Mouse (Mus musculus) CD4-positive, CD25-positive, alpha-beta regulatory T cell, adult 2 months (primary cell): Measurements from ENCODE around the gene Olfr1145.

Source experiments
- DNase-seq: peaks from one replicate; pipeline ENCODE4 v3.0.0-alpha.2; 2012; ENCODE audit warnings: low read depth, low spot score

Olfr1145 gene

DNA sequence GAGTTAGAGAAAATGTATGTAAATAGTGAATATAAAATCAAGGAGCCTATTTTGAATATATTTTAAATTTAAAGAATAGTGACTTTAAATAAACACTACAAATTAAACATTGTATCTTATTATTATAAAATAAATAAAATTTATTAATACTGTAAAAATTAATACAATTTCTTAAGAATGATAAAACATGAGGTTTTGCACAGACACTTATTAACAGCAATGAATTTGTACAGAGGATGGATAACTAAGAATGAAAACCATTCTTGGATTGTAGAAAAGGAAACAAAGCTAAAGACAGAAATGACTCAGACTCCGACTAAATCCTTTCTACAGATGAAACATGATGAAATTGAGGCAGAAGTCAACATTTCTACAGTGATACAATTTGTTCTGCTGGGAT, at the start of gene Olfr1145:
TSS of gene Olfr1145 (plus strand) at position 301 of the 400 bp plus-strand sequence.
- DNase-seq: no peak

DNA sequence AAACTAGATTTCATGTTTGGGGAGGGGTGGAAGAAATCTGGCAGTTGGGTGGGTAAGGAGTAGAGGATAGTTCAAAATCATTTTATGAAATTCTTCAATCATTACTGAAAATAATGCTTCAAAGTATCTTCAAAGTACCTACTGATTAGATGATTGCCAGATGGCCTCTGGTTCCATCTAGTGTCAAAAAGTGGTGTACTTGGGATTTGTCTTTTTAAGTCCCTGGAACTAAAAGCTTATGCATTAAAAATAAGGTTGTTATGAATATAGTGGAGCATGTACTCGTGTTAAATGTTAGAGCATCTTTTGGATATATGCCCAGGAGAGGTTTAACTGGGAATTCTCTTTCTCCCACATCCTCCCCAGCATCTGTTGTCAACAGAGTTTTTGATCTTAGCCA, 33.5 kb upstream of the Olfr1145 start:
- DNase-seq: no peak

DNA sequence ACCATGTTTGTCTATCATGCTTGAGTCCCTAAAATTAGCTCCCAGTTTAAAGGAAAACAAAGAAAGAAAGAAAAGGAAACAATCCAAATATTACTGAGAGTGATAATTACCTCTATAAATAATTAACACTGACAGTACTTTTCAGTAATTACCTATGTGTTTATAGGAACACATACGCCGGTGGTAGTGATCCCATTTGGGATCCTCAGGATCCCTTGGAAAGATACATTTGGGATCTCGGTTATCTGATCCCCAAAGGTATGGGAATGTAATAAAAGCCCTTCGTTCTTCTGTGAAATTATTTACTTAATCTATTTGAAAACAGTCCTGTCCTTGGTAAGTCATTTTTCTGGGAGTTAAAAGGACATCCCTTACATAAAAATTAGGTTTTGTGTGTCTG, 30.4 kb upstream of the Olfr1145 start, which contains the start of gene Olfr152:
TSS of gene Olfr152 (plus strand) at position 301 of the 400 bp plus-strand sequence.
- DNase-seq: no peak

DNA sequence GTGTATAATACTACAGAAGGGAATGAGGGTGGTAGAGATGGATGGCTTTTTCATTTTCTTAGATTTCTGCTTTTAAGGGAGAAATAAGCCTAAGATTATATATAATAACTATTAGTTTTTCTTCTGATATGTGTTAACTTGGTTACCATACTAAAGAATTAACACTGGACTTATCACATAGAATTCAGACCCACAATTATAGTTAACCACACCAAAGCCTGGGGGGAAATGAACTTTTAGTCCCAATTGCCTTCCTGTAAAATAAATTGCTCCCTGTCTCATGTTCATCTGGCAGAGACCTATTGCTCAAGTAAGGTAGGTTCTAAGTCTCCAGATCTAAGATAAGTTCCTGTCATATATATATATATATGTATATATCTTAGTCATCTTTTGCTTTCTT, 9.3 kb upstream of the Olfr1145 start, which contains the start of gene Olfr1143:
TSS of gene Olfr1143 (plus strand) at position 301 of the 400 bp plus-strand sequence.
- no peak for DNase-seq

DNA sequence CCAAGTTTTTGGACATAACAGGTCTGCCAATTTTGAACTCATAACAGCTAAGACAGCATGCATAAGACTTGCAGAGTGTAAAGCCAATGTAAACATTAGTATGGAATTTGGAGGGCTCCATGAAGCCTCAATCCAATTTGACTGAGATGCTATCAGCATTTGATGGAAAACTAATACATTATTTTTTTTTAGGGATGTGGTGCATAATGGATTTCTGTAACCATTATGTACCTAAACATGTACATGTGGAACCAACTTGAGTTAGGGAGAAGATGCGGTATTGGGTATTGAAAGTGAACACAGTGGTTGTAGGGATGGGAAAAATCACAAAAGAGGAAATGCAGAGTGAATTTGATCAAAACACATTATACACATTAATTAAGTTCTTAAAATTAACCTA, 20.6 kb downstream of the Olfr1145 start, which contains the start of gene Olfr1148:
TSS of gene Olfr1148 (plus strand) at position 301 of the 400 bp plus-strand sequence.
- DNase-seq: no peak

DNA sequence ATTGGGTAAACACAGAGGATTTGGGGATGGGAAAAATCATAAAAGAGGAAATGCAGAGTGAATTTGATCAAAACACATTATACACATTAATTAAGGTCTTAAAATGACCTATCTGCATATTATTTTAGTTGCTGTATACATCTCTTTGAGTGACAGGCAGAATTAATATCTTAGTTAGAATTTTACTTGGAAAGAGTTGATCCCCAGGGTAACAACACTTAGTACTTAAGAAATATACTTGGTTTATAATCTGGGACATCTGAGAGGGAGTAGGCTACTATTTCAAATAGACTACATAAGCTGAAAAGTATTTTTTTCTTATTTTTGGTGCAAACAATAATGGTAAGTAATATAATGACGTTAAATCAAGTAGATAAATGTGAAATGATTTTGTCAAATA, 34.1 kb downstream of the Olfr1145 start, which contains the start of gene Olfr1150-ps1:
TSS of gene Olfr1150-ps1 (plus strand) at position 301 of the 400 bp plus-strand sequence.
- no peak for DNase-seq

DNA sequence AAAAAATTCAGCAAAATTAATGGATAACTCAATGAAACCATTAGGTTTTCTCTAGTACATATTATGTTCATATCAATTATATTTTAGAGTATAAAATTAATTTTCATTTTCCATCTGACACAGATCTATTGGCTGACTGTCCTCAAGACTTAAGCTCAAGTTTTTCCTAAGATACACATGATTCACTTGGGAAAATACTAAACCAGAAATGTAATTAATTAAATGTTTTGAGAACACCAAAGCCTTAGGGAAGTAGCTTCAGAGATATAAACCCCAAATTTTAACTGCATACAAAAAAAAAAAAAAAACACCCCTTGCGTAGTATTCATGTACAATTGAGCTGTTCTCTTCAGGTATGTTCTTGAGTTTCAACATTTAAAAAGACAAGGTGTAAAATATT, 45.9 kb downstream of the Olfr1145 start, which contains the start of gene Olfr1151:
TSS of gene Olfr1151 (plus strand) at position 301 of the 400 bp plus-strand sequence.
- DNase-seq: no peak
